Mouse (Mus musculus): ENCODE results near the gene Gm10577. TPM values are rescaled to one million over a fixed set of nuclear protein-coding genes. Genes with fewer than 3 reads are reported as not detected.

Gm10577 gene
- total RNA-seq (2021): not detected in 2 replicates
- long read RNA-seq, experiment 1: 0 reads
- long read RNA-seq, experiment 2: 0 reads

DNA sequence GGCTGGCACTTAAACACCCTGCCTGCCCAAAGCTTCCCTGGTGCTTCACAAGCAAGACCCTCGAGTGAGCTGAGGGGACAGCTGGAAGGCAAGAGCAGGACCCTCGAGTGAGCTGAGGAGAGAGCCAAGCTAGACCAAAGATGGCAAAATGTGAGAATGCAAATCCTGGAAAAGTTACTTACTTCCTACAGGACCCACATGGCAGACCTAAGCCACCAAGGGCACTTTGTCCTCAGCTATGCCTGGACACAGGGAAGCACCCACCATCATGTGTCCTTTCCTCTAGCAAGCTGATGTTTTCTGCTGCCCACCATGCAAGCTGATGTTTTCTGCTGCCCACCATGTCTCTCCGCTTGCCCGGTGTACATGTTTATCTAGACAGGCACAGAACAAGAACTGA, at the start of gene Gm10577:
TSS of gene Gm10577 (minus strand) at position 101 of the 400 bp plus-strand sequence.
- no peak for DNase-seq

DNA sequence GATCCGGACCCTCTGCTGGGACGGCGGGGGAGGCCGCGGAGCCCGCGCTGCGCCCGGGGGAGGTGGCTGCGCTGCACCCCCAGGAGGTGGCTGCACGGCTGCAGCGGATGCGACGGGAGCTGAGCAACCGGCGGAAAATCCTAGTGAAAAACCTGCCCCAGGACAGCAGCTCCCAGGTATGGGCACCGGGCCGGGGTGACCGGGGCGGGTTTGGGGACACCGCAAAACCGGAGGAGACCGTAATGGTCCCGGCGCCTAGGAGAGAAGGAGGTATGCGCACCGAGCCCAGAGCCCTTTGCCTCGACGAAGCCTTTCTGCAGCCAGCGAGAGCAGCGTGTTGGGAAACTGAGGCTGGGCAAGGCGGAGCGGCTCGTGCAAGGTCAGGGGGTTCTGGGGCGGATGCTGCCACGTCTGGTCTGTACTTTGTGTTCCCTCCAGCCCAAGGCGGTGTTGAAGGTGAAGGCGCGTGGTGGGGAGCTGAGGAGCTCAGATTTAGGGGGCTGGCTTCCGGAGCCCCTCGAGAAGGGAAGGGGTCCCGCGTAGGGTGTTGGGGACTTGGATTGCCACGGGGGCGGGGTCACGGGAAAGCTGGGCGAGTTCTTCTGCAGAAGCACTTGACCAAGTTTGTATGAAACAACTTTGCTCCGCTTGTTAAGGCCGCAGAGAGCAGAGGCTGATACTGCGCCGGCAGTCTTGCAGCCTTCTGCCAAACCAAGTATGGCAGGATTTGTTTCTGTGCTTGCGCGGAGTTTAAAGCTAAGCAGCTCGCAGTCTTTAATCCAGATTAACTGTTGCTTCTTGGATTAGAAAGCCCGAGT, 48.9 kb upstream of the Gm10577 start:
- DNase-seq: peak; percentile 47

DNA sequence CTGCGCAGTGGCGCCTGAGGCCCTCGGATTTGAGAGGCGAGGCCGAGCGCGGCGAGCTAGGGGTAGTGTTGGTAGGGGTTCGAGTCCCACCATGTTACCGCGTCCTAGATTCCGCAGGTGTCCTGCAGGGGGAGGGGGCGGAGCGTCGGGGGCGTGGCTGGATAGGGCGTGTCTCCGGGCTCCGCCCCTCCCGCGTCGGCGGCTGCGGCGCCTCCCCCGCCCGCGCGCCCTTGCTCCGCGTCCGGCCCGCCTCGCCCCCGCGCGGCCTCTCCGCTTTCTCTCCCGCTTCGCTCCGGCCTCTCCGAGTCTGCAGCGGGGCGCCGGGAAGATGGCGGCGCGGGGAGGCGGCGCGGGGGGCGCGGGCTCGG, 48.3 kb upstream of the Gm10577 start, which contains the start of gene Raver2:
TSS of gene Raver2 (plus strand) at position 198 of the 368 bp plus-strand sequence.
- DNase-seq: peak; percentile 82

DNA sequence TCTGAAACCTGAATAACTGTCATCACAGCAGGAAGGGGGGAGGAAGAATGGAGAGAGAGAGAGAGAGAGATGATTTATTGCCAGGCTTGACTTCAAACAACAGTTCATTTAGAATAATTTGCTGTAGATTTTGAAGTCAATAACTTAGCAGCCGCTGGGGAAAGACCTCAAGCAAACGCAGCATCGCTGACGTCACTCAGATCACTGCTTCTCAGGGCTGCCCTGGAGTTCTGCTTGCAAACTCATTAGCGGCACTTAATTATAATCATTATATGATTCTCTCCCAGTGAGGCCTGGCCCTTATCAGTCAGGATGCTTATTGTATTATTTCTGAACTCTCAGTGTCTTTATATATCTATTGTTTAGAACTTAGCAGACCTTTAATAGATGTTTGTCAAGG, 45.9 kb upstream of the Gm10577 start:
- DNase-seq: no peak

DNA sequence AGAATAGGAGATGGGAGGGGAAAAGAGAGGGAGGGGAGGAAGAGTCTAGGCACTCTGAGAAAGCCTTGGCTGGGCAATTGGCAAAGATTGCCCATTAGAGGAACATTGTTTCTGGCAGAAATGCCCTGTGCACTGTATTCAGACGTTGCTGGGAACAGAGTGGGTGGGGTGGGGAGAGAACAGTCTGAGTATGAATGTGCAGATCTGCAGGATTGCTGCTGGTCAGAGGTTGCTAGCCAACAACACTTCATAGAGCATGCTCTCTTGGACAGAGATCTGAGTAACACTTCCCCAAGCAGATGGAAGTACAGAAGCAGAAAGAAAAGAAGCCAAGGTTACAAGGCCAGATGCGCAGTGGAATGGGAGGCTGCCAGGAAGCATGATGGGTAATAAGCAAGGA, 41.6 kb upstream of the Gm10577 start:
- peak; percentile 6 for DNase-seq

DNA sequence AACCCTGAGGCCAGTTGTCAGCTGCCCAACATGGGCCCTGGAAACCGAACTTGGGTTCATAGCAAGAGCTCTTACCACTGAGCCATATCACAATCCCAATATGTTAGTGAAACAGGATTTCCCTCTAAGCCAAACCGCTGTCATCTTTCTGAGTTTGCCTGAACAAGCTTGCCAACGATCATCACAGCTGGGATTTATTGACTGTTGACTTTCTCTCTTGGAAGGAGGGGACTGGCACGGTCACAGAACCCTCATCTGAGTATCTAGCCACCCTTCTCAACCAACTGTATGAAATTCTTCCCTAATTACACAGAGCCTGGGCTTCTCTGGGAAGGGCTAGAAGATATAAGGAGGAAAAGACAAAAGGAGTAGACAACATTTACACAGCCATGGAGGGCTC, 26.1 kb upstream of the Gm10577 start:
- no peak for DNase-seq

DNA sequence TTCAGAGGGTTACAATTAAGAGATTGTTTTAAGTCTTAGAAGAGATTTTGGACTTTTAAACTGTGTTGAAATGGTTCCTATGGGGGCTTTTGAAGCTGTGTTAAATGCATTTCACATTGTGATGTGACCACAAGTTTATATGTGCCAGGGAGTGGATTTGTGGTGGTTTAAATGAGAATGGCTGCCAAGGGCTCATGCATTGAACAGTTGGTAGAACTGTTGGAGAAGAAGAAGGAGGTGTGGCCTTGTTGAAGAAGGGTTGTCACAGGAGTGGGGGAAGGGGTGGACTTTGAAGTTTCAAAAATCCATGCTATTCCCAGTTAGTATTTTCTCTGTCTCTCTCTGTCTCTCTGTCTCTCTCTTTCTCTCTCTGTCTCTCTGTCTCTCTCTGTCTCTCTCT, 23.7 kb upstream of the Gm10577 start:
- no peak for DNase-seq

DNA sequence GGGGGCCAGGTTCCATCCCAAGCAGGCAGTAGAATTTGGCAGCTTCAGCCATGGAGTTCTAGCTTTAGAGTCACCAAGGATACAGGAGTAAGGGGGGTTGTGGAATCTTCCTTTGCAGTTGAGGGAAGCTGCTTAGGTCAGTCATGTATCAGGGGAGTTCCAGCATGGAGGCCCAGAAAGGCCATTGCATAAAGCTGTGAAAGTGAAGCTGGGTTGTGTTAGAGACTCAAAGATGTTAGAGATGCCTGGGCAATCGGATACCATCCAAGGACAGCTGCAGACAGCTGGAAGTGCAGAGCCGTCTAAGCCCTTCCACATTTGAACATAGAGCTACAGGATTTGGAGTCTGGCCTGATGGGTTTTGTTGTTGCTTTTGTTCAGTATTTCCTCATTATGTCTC, 23.2 kb upstream of the Gm10577 start:
- no peak for DNase-seq

DNA sequence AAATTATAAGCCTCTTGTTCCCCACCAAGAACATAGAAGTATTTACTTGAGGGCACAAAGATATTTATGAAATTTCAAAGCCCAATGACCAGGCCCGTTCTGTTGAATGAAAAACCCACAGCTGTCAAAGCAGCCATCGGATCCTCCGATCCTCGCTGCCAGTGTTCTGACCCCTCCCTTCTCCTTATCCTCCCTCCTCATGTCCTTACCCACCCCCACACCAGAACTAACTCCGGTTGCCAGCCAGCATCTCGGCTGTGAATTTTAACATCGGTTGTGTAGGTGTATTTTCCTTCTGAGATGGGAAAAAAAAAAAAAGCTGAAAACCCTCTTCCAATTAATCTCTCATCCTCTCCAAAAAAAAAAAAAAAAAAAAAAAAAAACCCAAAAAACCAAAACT, 16.7 kb upstream of the Gm10577 start:
- DNase-seq: no peak

DNA sequence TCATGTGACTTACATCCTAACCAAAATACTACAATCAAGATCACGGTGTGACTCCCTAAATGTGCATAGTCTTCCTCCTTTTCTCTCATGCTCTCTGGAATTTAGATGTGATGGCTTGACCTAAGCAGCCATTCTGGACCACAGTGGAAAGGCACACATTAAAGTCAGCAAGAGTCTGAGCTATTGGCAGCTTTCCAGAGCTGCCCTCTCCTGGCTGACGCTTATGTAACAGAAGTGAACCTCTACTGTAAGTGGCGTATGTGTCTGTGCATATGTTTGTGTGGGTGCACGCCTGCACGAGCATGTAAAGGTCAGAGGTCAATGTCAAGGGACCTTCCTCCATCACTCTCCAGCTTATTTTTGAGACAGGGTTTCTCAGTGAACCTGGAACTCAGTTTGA, 14.6 kb upstream of the Gm10577 start:
- no peak for DNase-seq

DNA sequence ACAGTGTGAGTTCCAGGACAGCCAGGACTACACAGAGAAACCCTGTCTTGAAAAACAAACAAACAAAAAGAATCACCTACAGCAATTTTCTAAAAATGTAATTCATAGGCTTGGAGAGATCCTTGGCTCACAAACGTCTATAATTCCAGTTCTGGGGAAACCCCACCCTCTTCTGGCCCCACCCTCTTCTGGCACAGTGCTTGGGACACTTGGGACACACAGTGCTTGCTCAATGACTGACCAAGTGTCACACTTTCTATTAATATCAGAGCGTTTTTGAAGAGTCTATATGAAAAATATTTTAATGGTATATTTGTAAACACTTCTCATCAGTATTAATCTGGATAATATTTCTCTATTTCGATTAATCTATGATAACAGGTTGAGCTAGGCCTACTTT, 12.6 kb upstream of the Gm10577 start:
- peak; percentile 11 for DNase-seq

DNA sequence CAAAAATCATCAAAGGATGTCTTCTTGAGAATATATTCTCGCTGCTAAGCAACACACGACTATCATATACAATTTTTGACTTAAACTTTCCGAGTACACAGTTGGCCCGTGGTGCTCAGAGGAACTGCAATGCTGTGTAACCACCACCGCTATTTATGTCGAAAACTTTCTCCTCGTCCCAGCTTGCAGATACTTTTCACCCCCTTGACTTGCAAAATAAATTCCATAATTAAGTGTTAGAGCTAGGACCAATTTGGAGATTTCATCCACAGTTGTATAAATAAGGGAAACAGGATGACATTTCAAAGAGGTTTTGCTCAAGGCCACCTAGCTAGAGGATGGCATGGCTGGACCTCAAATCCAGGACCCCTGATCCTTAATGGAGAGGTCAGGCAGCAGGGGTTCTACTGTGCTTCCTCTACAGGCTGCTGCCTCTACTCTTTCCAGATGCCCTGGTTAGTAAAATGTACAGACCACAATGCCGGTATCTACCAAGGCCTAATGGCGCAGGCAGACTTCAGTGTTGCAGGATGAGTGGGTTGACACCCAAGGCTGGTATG, 7.4 kb upstream of the Gm10577 start:
- no peak for DNase-seq

DNA sequence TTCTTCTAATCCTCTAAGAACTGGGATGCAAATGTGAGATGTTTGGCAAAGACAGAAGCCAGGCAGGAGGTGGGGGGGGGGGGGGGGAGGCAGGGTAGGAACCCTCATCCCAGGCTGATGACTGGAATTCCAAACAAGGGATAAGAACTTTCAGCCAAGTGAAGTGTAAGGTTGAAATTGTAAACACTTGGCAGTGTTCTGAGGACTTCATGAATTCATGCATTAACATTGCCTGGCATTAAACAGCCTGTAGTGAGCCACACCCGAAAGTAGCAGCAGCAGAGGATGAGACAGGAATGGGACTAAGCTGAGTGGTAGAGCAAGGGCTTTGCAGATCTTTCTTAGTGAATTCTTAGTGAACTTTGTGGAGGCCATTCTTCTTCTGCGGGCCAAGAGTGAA, 6.5 kb upstream of the Gm10577 start:
- DNase-seq: no peak

DNA sequence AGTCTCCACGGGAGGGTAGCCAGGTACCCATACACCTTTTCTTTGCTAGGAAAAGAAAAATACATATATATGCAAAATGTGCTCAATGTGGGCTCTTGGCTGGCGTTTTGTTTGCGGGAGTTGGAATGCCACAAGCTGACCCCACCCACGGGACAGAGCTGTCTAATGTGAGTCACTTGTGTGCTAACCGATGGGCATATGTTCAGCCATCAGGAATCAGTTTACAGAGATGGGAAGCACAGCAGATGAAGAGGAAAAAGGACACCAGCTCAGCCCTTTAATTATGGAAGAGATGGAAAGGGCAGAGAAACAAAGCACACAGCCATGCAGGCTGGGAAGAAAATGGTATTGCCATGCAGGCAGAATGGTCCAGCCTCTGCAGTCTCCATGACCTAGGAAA, 6.1 kb upstream of the Gm10577 start:
- DNase-seq: no peak

DNA sequence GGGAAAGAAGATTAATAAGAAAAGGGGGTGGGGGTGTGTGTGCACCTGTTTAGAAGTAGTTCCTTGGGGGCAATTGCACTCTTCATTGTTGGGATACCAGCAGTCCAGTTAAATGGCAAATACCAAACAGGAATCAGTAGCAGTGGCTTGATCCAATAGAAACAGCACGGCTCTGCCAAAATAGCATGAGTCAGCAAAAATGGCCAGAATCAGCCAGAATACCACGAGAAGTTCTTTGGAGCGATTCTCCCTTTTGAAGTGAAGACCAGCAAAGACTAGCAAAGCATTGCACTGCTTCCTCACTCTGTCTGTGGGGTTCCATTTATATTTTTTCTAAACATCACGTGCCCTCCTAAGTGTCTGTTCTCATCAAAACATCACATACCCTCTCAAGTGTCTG, 2.7 kb downstream of the Gm10577 start:
- DNase-seq: no peak

DNA sequence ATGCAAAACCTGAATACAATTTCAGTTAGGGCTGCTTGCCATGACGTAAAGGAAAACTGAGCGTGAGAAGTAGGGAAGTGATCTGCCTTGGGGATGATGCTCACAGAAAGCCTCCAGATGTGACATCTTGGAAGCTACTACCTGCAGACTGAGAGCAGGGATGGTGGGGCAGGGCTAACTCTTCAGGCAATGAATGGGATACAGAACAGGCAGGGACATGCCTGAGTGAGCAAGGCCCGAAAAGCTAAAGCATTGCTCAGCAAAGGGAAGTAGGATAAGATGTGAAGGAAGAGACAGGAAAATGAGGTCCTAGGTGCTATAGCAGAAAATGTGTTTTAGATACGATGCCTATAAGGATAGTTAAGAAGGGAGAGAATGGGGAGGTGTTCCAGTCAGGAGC, 11.4 kb downstream of the Gm10577 start:
- DNase-seq: no peak

DNA sequence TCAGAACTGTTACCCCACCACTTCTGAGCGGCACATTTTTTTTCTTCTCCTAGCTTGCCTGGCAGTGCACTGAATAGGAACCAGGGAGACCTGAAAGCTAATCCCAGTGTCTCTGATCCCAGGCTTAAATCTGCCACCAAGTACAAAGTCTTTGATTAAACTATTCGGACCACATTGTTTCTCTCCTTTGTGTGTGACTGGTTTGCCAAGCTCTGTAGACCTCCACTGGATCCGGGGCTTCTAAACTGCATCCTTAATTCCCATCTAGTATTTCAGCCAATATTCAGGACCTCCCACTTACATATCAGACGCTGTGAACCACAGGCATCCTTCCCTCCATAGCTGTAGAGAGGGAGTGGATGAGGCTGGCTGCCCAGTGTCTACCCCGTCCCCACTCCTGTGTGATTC, 12.1 kb downstream of the Gm10577 start:
- no peak for DNase-seq

DNA sequence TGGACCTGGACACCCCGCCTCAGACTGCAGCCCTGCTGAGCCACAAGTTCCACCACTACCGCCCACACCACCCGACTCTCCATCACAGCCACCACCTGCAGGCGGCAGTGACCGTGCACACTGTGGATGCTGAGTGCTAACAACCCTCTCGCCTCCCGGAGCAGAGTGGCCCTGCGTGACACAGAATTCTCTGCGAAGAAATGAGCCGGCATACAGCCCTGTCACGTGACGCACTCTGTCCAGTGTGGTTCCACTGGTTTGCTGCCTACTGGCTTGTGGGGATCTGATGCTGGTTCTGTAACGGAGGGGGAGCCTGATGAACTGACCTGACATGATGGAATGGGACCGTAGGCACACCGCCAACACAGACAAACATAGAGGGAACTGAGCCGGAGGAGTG, 17.5 kb downstream of the Gm10577 start:
- DNase-seq: no peak

DNA sequence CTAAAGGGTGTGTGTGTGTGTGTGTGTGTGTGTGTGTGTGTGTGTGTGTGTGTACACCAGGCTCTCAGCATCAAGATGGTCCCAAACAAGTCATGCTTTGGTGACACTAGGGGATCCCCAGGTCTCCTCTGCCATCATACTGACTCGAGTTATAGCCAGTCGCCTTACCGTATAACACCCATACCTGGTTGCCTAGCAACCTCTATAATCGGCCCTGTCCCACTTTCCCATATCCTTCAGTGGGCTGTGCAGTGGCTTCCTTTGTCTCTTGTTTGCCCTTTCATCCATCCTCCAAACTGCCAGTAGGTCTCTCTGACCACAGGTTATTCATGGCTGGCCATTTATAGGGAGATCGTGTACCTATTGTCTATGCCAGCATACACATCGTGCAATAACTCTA, 19.4 kb downstream of the Gm10577 start:
- no peak for DNase-seq

DNA sequence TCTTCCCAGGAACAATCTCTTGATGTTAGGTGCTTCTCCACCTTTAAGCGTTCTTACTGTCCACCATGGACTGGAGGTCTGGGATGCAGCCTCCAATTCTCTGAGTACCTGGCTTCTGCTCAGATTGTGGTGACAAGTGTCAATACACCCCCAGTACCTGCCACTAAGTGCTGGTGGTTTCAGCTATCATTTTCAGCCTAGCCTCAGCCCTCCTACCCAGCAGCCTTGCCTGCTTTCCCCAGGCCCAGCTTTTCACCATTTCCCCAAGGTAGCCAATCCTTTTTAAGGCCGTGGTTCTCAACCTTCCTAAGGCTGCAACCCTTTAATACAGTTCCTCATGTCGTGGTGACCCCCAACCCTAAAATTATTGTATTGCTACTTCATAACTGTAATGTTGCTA, 19.9 kb downstream of the Gm10577 start:
- no peak for DNase-seq

DNA sequence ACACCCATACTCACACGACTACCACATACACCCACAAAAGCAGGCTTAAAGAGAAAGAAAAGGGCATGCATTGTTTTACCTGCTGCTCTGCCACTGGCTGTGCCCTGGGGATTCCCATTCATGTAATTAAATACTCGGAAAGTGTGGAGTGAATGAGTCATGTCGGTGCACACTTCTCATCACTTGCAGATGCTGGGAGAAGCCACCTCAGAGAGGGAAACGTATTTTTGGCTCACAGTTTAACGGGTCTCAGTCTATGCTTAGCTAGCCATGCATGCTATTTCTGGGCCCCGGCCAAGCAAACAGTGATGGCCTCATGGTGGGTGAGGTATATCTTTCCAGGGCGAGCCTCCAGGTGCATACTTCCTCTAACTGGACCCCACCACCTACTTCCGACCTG, 21.6 kb downstream of the Gm10577 start:
- no peak for DNase-seq

DNA sequence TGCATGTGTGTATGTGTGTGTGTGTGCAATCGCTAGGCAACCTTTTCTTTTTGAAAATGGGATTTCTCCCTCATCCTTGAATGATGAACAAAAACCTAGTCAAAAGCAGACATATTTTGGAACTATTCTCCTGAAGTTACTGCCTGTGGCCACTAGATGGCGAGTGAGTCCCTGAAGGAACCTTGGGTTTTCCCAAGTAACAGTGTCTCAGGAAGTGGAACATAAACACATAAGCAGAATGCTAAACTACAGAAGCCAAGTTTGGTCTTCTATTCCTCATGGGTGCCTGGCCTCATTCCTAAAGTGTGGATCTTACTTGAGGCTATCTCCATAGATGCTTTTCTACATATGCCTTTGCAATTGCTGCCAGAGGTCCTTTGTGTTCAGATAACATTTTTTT, 22.4 kb downstream of the Gm10577 start:
- DNase-seq: peak; percentile 71

DNA sequence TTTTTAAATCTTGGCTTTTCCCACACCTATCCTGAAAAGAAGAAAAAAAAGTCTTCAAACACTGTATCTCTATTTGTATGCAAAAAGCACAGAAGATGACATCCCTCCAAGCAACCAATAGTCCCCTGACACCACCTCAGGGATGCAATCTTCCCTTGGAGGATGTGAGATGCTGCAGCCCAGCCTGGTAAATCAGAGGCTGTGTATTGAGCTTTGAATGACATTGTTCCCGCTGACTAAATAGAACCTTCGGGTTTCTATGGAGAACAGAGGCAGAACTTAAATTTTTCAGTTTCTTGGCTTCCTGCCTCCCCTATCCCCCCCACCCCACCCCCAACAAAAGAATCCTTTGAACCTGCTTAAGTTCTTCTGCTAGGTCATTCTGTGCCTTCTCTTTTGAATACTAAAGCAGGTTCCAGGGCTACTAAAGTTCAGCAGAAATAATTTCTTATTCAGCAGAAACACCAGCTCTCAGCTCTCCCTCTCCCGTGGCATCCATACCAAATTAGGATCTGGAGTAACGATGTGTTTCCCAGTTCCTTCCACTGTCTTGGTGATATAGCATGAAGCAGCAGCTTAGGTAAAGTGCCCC, 24.3 kb downstream of the Gm10577 start:
- no peak for DNase-seq

DNA sequence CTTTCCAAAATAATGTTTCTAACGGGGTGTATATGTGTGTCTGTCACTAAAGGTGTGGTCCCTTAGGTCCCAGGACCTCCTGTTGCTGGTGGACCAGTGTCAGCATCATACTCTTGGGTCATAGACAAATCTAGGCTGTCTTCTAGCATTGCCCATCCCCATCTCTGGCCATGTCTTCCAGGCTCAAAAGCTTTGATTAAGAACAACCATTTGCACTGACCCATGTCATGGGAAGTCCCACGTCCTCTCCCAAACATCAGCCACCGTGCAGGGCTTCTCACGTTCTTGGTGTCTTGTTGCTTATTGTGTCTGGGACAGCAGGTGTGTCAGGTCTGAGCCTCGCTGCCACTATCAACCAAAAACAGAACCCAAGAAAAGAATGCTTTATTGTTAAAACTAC, 24.9 kb downstream of the Gm10577 start:
- no peak for DNase-seq

Data from adrenal gland, postnatal 14 days (tissue).